Mouse (Mus musculus) limb, embryonic 10.5 days (tissue): ENCODE results near the gene Il17d. TPM values are rescaled to one million over a fixed set of nuclear protein-coding genes. Genes with fewer than 3 reads are reported as not detected.

Experiments used
- DNase-seq: peaks from one replicate; pipeline ENCODE4 v3.0.0-alpha.2; 2017; ENCODE audit warnings: low spot score
- H3K27ac ChIP-seq: fragments of 300-500 bp; sonication (generic); 2 replicates; pipeline ENCODE4 v1.5.1; 2016; ENCODE audit warnings: mild to moderate bottlenecking
- H3K27me3 ChIP-seq: fragments of 300-500 bp; sonication (generic); 2 replicates; pipeline ENCODE4 v1.6.1; 2016; ENCODE audit warnings: low read depth, mild to moderate bottlenecking; ENCODE audit not compliant: poor library complexity, severe bottlenecking
- H3K36me3 ChIP-seq: fragments of 300-500 bp; sonication (generic); 2 replicates; pipeline ENCODE4 v1.6.1; 2016; ENCODE audit warnings: mild to moderate bottlenecking, moderate library complexity
- H3K4me1 ChIP-seq: fragments of 300-500 bp; sonication (generic); 2 replicates; pipeline ENCODE4 v1.6.1; 2016
- H3K4me3 ChIP-seq: fragments of 300-500 bp; sonication (generic); 2 replicates; pipeline ENCODE4 v1.5.1; 2016; ENCODE audit warnings: mild to moderate bottlenecking, moderate library complexity
- H3K9me3 ChIP-seq: fragments of 300-500 bp; sonication (generic); replicated peaks from 2 replicates; pipeline ENCODE4 v1.6.1; 2016; ENCODE audit warnings: mild to moderate bottlenecking
- WGBS: fragments of 180-500 bp; shearing (Covaris S2); methylation state at CpG from one replicate; pipeline ENCODE4 v1.1.7; 2016; 5-methylcytosine and 5-hydroxymethylcytosine counted together
- polyA plus RNA-seq: library from polyadenylated mRNA; unstranded; fragments of >200 nt; fragmentation: Nextera tagmentation; extraction: Ambion mirVana; gene quantifications from 2 replicates; pipeline ENCODE4 v1.2.1, GENCODE M21; 2016

The Il17d gene
- polyA plus RNA-seq = 0.26 and 0.95 TPM in 2 replicates

DNA sequence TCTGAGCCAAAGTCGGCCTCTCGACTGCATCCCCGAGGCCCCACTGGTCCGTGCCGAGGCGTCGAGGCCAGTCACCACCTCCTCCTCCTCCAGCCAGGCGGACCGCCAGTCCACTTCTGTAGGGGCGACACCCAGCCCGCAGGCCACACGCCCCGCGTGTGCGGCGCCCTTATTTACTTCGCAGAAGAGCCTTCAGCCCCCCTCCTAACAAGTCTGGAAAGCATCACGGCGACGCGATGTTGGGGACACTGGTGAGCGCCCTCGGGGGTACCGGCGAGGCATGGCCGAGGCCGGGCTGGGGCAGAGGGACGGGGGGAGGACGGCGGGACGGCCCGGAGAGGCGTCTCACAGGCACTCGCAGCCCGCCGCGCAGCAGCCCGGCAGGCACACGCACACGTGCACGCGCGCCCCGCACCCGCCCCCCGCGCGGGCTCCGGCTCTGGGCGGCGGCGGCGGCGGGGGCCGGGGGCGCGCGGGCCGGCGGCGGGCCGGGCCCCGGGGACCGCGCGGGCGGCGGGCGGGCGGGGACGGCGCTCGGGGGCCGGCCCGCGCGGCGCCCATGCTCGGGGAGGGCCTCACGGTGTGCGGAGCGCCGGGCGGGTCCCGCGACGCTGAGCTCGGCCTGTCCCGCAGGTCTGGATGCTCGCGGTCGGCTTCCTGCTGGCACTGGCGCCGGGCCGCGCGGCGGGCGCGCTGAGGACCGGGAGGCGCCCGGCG, at the start of gene Il17d:
Gene Il17d, plus strand, starts transcription at position 107 of the 717 bp plus-strand sequence.
- Histone ChIP-seq H3K4me3 (peak within 1 kb of the TSS; percentile 86), H3K27me3 (peaks cover 48% of the 10 kb centered on the region), H3K9me3 (no peaks in the 10 kb centered on the region), H3K4me1 (peaks cover 22% of the 10 kb centered on the region), H3K36me3 (no peaks in the 10 kb centered on the region), H3K27ac (peak within 1 kb of the TSS; percentile 80)
- 9% methylated on average over 104 of the region's 104 CpGs for WGBS
- DNase-seq = peak; percentile 66

DNA sequence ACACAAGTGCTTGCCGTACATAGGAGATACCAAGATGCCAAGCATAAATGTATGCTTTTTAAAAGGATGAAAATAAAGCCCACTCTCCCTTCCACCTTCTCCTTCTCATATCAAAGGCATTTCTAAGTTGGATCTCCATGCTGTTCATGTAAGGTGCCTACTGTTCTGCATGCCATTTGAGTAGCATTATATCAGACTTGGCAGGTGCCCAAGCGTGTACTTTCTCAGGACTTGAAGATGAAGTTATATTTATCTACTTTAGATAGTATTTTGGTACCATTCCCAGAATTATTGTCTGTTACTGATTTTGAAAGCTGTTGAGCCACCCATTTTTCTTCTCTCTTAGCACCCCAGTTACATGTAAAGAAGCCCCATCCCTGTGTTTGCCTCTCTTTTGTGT, 49.5 kb upstream of the Il17d start:
- DNase-seq = no peak
- WGBS = 95% methylated on average over 2 of the region's 2 CpGs
- H3K4me3 ChIP-seq = no peak overlapping the region
- no peaks in the 10 kb centered on the region for H3K9me3 ChIP-seq
- H3K4me1 ChIP-seq = no peaks in the 10 kb centered on the region
- H3K27ac ChIP-seq = no peak overlapping the region
- no peaks in the 10 kb centered on the region for H3K27me3 ChIP-seq
- peaks cover 7% of the 10 kb centered on the region for H3K36me3 ChIP-seq

DNA sequence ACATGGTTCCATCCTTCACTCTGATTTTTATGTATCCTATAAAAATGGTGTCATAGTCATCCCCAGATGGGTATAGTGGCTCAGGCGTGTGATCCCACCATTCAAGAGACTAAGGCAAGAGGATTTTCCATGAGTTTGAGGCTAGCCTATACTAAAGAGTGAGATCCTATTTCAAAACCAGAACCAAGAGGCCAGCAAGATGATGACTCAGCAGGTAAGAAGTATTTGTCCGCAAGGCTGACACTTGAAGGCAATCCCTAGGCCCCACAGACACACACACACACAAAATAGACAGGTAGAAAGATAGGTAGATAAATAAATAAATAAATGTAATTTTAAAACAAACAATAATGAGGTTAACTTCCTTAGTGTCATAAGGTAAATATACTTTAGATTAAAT, 42.3 kb upstream of the Il17d start:
- 93% methylated on average over 2 of the region's 2 CpGs for WGBS
- H3K4me3 ChIP-seq = no peak overlapping the region
- H3K36me3 ChIP-seq = no peaks in the 10 kb centered on the region
- H3K4me1 ChIP-seq = no peaks in the 10 kb centered on the region
- no peak overlapping the region for H3K27ac ChIP-seq
- no peak for DNase-seq
- no peaks in the 10 kb centered on the region for H3K27me3 ChIP-seq
- no peaks in the 10 kb centered on the region for H3K9me3 ChIP-seq

DNA sequence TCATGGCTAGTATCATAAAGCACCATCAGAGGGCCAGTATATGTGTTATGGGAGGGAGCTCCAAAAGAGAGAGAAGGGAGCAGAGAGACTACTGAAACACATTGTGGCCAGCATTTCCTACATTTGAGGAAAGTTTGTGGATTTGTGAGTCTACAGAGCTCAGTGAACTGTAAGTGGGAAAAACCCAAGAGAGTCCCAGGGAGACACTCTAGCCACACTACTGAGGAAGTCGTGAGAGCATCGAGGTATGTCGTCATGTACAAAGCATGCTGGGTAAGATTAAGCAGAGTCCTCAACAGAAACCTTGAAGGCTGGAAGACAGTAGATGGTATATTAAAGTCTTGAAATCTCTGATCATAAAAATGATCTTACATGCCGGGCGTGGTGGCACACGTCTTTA, 40.4 kb upstream of the Il17d start:
- 95% methylated on average over 6 of the region's 6 CpGs for WGBS
- Histone ChIP-seq H3K27ac (no peak overlapping the region), H3K4me3 (no peak overlapping the region), H3K9me3 (no peaks in the 10 kb centered on the region), H3K36me3 (no peaks in the 10 kb centered on the region), H3K4me1 (no peaks in the 10 kb centered on the region), H3K27me3 (no peaks in the 10 kb centered on the region)
- DNase-seq = no peak

DNA sequence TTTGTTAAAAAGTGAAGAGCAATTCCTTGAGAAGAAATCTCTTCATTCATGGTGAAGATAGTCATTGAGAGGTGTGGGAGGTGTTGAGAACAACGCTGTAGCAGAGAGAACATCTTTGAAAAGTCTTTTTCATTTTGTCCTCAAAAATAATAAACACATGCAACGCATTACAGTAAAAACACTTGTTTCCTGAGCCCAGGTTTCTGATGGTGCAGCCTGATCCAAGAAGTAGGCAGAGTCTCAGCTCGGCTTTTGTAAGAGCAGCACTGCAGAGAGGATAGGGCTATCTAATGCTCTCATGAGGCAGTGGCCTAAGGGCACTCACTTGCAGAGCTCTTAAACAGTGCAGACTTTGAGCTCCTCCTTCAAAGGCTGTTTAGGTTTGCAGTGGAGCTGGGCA, 34.9 kb upstream of the Il17d start:
- Histone ChIP-seq H3K4me3 (no peak overlapping the region), H3K9me3 (no peaks in the 10 kb centered on the region), H3K4me1 (no peaks in the 10 kb centered on the region), H3K36me3 (0 out of 2 replicates have a peak, but pooled peaks cover 4% of the 10 kb centered on the region), H3K27ac (no peak overlapping the region), H3K27me3 (no peaks in the 10 kb centered on the region)
- no peak for DNase-seq
- 84% methylated on average over 3 of the region's 3 CpGs for WGBS

DNA sequence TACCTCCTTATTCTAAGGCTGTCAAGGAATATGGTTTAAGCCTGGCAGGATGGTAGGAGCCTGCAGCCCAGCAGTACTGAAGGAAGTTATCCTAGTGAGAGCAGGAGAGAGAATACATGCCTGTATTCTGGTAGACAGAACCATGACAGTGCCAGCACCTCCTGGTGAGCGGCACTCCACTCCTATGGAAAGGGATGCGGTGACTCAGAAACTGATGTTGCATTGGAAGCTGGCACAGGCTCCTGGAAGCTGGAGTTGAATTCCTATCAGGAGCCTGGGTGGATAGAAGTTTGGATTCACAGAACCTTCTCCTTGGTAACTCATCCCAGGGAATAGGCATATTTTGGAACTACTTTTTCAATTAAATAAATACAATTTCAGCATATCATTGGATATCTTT, 30.7 kb upstream of the Il17d start:
- H3K4me3 ChIP-seq = no peak overlapping the region
- no peak for DNase-seq
- 98% methylated on average over 2 of the region's 2 CpGs for WGBS
- H3K9me3 ChIP-seq = no peaks in the 10 kb centered on the region
- no peaks in the 10 kb centered on the region for H3K27me3 ChIP-seq
- no peak overlapping the region for H3K27ac ChIP-seq
- H3K36me3 ChIP-seq = 0 out of 2 replicates have a peak, but pooled peaks cover 4% of the 10 kb centered on the region
- no peaks in the 10 kb centered on the region for H3K4me1 ChIP-seq

DNA sequence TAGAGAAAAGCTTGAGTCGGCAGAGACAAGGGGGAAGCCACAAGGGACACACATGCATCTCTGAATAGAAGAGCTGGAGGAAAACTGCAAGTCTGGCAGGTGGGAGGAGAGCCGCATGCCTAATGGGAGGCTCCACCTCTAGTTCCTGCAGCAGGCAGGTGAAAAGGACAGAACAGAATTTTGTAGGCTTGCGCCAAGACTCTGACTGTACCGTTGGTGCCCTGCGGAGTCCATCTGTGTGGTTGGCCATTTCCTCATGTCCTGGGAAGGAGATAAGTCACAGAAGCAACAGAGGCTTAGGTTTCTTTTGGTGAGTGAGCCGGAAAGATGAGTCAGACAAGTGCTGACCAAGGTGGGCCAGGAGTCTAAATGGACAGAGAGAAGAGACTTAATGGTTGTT, 20.8 kb upstream of the Il17d start:
- Histone ChIP-seq H3K9me3 (no peaks in the 10 kb centered on the region), H3K36me3 (peaks cover 4% of the 10 kb centered on the region; the same call in 1 of the 2 replicates)
- no peak for DNase-seq

DNA sequence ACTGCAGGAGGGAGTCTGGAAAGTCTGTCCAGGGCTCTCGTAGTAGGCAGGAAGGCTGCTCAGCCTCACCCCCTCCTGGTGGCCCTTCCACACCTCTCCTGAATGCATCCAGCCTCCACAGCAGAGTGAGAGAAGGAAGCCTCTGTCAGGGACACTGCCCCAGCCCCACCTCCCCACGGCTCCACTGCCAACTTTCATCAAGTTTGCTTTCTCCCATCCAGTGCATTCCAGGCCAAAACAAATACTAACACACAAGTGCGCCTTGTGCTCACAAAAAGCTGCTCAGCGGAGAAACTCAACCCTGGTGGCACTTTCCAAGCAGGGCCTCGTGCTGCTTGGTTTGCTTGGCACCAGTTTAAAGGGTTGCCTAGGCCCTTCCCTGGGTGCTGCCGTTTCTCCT, 15.0 kb upstream of the Il17d start:
- Histone ChIP-seq H3K27me3 (no peaks in the 10 kb centered on the region), H3K27ac (no peak overlapping the region), H3K4me1 (no peaks in the 10 kb centered on the region), H3K4me3 (no peak overlapping the region), H3K9me3 (no peaks in the 10 kb centered on the region), H3K36me3 (no peaks in the 10 kb centered on the region)
- DNase-seq = no peak
- WGBS = 67% methylated on average over 6 of the region's 6 CpGs

More for the DNA sequence above, 20.8 kb upstream of the Il17d start:
- 92% methylated on average over 6 of the region's 6 CpGs for WGBS
- H3K4me1 ChIP-seq = no peaks in the 10 kb centered on the region
- no peaks in the 10 kb centered on the region for H3K27me3 ChIP-seq
- H3K27ac ChIP-seq = no peak overlapping the region
- no peak overlapping the region for H3K4me3 ChIP-seq

DNA sequence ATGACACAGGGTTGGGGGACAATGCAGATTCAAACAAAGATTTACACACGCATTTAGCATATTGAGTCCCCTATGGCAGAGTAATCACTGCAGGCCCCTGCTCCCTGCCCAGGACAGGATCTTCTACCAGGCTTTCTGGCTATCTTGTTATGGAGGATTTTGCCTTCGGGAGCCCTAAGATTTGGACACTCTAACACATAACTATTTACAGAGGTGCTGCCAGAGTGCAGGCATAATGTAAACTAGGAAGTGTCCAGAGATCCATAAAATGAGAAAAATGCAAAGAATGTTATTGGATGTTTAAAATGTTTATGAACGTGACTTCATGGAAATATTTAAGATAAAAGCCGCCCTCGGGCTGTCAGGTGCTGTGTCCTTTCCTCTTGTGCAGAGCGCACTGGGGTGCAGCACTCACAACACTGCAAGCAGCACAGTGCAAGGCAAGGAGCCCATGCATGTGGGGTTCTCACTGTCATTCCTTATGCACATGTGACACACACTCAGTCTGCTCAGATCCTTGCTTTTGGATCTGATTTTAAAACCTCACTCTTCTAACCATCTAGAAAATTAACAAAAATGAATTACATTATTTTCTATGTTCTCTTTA, 9.3 kb upstream of the Il17d start:
- Histone ChIP-seq H3K4me3 (no peak overlapping the region), H3K27me3 (no peaks in the 10 kb centered on the region), H3K36me3 (no peaks in the 10 kb centered on the region), H3K4me1 (no peaks in the 10 kb centered on the region), H3K27ac (no peak overlapping the region), H3K9me3 (no peaks in the 10 kb centered on the region)
- DNase-seq = no peak
- 86% methylated on average over 6 of the region's 6 CpGs for WGBS

DNA sequence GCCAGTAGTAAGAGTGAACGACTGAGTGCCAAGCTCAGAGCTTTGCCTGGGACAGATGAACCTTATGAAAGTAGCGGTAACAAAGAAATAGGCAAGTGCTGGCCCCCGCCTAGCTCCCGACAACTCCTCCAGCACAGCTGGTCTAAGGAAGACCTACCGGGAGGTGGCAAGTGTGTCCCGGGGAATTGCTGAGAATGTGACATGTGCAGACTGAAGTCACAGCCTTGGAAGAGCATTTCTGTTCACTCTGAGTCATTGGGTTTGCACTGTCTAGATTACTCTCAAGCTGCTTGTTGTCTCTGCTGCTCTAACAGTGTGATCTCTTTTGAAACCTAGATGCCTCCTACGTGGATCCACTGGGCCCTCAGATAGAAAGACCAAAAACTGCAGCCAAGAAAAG, 7.6 kb upstream of the Il17d start:
- Histone ChIP-seq H3K36me3 (no peaks in the 10 kb centered on the region), H3K27ac (no peak overlapping the region), H3K4me1 (no peaks in the 10 kb centered on the region), H3K4me3 (no peak overlapping the region), H3K9me3 (no peaks in the 10 kb centered on the region), H3K27me3 (no peaks in the 10 kb centered on the region)
- no peak for DNase-seq
- 90% methylated on average over 7 of the region's 7 CpGs for WGBS

DNA sequence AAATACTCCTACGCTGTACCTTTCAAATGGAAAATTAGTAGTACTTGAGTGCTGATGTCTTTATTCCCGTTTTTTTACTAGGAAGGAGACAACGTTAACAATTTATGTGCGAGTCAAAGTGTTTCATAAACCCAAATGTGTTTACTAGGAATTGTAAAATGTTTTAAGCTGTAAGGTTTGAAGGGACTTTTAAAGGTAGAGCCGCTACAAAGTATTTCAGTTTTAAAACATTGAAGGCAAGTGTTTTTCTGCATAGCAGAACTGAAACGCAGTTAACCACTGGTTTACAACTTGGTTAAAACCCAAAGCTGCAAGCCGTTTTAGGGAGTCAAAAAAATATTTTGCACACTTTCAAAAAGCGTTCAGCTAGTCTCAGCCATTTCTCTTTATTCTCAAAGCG, 815 bp upstream of the Il17d start:
- Histone ChIP-seq H3K36me3 (no peaks in the 10 kb centered on the region), H3K27me3 (peaks cover 48% of the 10 kb centered on the region), H3K4me3 (peak overlapping the region; percentile 86; the same call in 1 of the 2 replicates), H3K27ac (no peak overlapping the region), H3K9me3 (no peaks in the 10 kb centered on the region), H3K4me1 (peaks cover 17% of the 10 kb centered on the region)
- WGBS = 89% methylated on average over 9 of the region's 9 CpGs
- DNase-seq = no peak

DNA sequence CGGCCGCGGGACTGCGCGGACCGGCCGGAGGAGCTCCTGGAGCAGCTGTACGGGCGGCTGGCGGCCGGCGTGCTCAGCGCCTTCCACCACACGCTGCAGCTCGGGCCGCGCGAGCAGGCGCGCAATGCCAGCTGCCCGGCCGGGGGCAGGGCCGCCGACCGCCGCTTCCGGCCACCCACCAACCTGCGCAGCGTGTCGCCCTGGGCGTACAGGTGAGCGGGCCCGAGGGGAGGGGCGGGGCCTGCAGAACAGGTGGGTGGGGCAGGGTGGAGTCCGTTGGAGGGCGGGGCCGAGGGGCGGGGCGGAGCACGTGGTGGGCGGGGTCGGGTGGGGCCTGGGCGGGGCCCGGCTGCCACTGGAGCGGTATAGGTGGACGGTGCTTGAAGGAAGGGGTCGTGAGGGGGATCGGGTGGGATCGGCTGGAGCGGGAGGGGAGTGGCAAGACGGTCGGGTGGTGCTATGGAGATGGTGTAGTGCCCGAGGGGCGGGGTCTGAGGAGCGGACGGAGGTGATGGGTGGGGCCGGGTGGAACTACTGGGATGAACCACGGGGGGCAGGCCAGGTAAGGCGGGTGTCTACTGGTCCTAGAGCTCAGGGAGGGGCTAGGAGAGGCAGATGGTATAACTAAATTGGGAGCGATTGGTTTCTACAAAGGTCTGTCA, 942 bp downstream of the Il17d start:
- peaks cover 22% of the 10 kb centered on the region for H3K4me1 ChIP-seq
- no peaks in the 10 kb centered on the region for H3K36me3 ChIP-seq
- H3K4me3 ChIP-seq = peak overlapping the region; percentile 86
- DNase-seq = peak; percentile 88
- H3K27me3 ChIP-seq = peaks cover 48% of the 10 kb centered on the region
- H3K27ac ChIP-seq = peak overlapping the region; percentile 80
- no peaks in the 10 kb centered on the region for H3K9me3 ChIP-seq
- 1% methylated on average over 59 of the region's 60 CpGs for WGBS

DNA sequence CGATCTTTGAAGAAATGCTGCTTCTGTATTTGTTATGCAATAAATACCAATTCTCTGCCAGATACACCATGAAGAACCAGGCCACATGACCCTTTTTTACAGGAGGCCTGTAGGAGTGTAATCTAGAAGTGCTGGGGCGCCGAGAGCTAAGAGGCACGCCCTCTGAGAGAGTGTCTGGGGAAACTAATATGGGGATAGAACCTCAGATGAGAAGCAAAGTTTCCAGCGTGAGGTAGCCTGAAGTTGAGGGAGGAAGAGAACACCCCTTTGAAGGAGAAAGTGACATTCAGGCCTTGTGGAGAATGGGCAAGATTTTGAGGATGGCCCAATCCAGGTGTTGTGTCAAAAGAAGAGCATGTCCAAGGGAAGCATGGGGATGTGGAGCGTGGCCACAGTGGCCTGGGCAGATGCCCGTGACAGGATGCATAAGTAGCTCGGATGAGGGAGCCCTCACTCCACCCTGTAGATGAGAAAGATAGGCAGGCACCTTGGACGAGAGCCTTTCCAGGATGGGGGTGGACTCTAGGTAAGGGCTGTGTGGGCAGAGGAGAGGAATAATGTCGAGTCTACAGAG, 1.6 kb downstream of the Il17d start:
- no peaks in the 10 kb centered on the region for H3K36me3 ChIP-seq
- WGBS = 54% methylated on average over 10 of the region's 10 CpGs
- no peak for DNase-seq

More for the DNA sequence above, 1.6 kb downstream of the Il17d start:
- peaks cover 22% of the 10 kb centered on the region for H3K4me1 ChIP-seq
- H3K4me3 ChIP-seq = peak overlapping the region; percentile 86
- H3K9me3 ChIP-seq = no peaks in the 10 kb centered on the region
- no peak overlapping the region for H3K27ac ChIP-seq
- peaks cover 48% of the 10 kb centered on the region for H3K27me3 ChIP-seq
